Mouse (Mus musculus) kidney, postnatal 14 days (tissue): ENCODE measurements at regions not wholly inside any gene's neighbourhood (a gene's known extent, or its start where the extent isn't known, plus 50 kb on each side); places are given as distances from the start of the nearest gene placed in this dataset.
A peak's percentile ranks its signal among the peaks of the same experiment; 100 is the strongest.

Experiments used
- DNase-seq: peaks from one replicate; pipeline ENCODE4 v3.0.0; 2022; ENCODE audit warnings: mixed read lengths

- DNase-seq: no peak
Measured at GRCm38 (mm10) chr6:52105031-52105593, 53.0 kb downstream of the Hoxa1 start.

- no peak for DNase-seq
Measured at GRCm38 (mm10) chr6:52104141-52104540, 54.0 kb downstream of the Hoxa1 start.

- DNase-seq: peak; percentile 69
Measured at GRCm38 (mm10) chr6:52103661-52104060, 54.5 kb downstream of the Hoxa1 start.

- peak; percentile 29 for DNase-seq
Measured at GRCm38 (mm10) chr6:52102699-52103098, 55.4 kb downstream of the Hoxa1 start.

- DNase-seq: no peak
Measured at GRCm38 (mm10) chr6:52102179-52102578, 55.9 kb downstream of the Hoxa1 start.

- no peak for DNase-seq
Measured at GRCm38 (mm10) chr6:52101209-52101608, 56.9 kb downstream of the Hoxa1 start.

GRCm38 (mm10) chr6:52098851-52099250 lies 59.3 kb downstream of the Hoxa1 start:
- DNase-seq: peak; percentile 17

GRCm38 (mm10) chr6:52095575-52095974 lies 62.5 kb downstream of the Hoxa1 start:
- peak; percentile 46 for DNase-seq

GRCm38 (mm10) chr6:52091445-52091844 lies 66.7 kb downstream of the Hoxa1 start:
- no peak for DNase-seq

GRCm38 (mm10) chr6:52085932-52086643 lies 72.0 kb downstream of the Hoxa1 start:
- DNase-seq: peak; percentile 75

GRCm38 (mm10) chr6:52084622-52085021 lies 72.3 kb upstream of the Skap2 start:
- no peak for DNase-seq

GRCm38 (mm10) chr6:52079501-52079900 lies 67.2 kb upstream of the Skap2 start:
- DNase-seq: no peak

GRCm38 (mm10) chr6:52078530-52079340 lies 66.4 kb upstream of the Skap2 start:
- no peak for DNase-seq

GRCm38 (mm10) chr6:52076179-52076932 lies 64.0 kb upstream of the Skap2 start:
- peak; percentile 53 for DNase-seq

- DNase-seq: no peak
Measured at GRCm38 (mm10) chr6:52074904-52075303, 62.6 kb upstream of the Skap2 start.

- no peak for DNase-seq
Measured at GRCm38 (mm10) chr6:52067151-52067550, 54.8 kb upstream of the Skap2 start.

GRCm38 (mm10) chr6:52065652-52066051 lies 53.3 kb upstream of the Skap2 start:
- DNase-seq: no peak

GRCm38 (mm10) chr6:52064176-52065015 lies 52.0 kb upstream of the Skap2 start:
- DNase-seq: peak; percentile 29
